Mouse (Mus musculus) cerebellum, postnatal 14 days (tissue): ENCODE data around the gene Xpr1.
"Not testable (repeated sequence)": the region's sequence is repeated elsewhere in the genome, so short reads cannot be mapped to it uniquely, and the experiment has no call there.

Experiments
- DNase-seq, 2 experiments: peaks; one replicate each; pipeline ENCODE4 v3.0.0; 2021; ENCODE audit warnings: mixed read lengths in 2 of 2

The Xpr1 gene

GRCm38 (mm10) chr1:155320091-155320833, 97.0 kb downstream of the Xpr1 start:
- DNase-seq, result no peak

GRCm38 (mm10) chr1:155319513-155319912, 97.7 kb downstream of the Xpr1 start:
- DNase-seq, result no peak

- no peak for DNase-seq
Observed at GRCm38 (mm10) chr1:155311672-155312071, 105.5 kb downstream of the Xpr1 start.

DNA sequence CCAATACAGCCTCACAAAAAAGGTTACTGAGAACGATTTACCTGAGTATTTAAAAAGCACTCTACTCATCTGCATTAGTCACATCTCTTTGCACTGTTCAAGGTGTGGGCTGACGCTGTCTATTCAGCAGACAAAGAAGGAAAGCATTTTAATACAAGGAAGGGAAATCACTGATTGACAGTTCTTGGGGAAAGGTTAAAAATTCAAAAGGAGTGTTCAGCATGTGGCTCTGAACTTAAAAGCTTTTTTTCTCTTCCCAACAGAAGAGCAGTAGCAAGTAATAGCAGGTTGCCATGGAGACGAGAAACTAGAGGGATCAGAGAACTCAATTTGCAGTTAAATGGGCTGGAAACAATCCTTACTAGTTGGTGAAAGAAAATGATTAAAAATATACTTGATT, 110.3 kb downstream of the Xpr1 start:
- DNase-seq, result no peak

DNA sequence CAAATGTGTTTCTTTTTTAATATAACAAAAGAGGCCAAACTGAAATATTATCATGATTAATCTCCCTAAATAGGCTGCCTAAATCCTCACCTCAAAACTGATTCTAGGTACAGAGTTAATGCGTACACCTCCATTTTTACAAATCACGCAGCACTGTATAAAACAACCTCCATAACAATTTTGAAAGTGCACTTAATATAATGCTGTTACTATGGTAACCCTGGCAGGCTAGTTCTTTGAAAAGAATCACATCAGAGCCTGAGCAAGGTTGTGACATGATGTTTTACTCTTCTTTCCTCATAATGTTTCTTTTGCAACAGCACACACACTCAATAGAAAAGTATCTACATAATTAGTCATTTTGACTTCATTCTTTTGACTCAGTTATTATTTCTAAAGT, 113.8 kb downstream of the Xpr1 start:
- DNase-seq, result no peak

DNA sequence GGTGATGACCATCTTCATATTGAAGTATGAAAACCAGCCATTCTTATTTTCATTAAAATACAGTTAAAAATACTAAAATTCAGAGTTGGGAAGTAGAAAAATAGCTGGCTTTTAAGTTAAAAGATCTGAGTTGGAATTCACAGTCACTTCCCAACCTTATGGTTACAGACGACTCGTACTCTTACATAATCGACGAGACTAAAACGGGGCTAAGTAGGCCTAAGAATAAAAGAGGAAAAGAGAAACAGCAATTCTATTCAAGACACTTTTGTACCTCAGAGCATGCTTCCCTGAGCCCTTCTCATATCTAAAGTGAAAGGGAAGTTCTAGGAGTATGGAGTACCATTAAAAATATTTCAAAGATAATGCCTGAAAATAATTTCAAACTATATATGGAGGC, 119.6 kb downstream of the Xpr1 start:
- no peak for DNase-seq

- DNase-seq, result no peak
Observed at GRCm38 (mm10) chr1:155297203-155297602, 120.0 kb downstream of the Xpr1 start.

- peak; percentile 66 to 83 for DNase-seq
Observed at GRCm38 (mm10) chr1:155293446-155293845, 123.8 kb downstream of the Xpr1 start.

DNA sequence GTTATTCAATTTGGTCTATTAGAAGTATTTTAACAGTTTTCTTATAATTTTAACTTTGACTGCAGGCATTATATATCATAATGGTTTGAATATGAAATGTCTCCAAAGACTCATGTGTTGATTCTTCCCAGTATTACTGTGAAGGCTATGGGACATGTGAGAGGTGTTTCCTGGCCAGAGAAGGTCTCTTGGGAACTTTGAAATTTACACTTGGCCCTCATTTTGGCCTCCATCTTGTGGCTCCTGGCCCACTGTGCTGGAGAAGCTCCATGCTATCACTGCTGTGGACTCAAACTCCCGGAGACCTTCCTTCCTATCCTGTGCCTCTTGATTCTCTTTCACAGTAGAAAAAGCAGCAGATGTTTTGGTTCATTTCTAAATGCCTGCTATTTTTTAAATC, 127.8 kb downstream of the Xpr1 start:
- DNase-seq, result peak in 1 of 2 experiments; percentile 26

DNA sequence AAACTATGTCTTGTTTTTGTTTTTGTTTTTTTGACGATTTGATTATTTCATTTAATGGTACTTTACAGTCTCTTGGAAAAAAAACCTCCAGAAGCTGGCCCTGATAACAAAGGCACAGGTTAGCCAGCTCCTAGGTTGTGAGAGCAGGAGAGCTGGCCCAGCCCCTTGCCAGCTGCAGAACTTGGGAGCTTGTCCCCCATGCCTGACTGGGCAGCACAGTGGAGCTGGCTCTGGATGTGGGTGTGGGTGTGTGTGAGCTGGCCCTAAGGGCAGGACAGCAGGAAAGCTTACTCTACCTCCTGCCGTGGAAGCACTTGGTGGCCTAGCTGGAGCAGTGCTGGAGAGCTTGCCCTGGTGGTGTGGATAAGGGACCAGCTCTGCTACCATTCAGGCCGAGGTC, 129.2 kb downstream of the Xpr1 start:
- no peak for DNase-seq

- no peak for DNase-seq
Observed at GRCm38 (mm10) chr1:155283808-155284207, 133.4 kb downstream of the Xpr1 start.

DNA sequence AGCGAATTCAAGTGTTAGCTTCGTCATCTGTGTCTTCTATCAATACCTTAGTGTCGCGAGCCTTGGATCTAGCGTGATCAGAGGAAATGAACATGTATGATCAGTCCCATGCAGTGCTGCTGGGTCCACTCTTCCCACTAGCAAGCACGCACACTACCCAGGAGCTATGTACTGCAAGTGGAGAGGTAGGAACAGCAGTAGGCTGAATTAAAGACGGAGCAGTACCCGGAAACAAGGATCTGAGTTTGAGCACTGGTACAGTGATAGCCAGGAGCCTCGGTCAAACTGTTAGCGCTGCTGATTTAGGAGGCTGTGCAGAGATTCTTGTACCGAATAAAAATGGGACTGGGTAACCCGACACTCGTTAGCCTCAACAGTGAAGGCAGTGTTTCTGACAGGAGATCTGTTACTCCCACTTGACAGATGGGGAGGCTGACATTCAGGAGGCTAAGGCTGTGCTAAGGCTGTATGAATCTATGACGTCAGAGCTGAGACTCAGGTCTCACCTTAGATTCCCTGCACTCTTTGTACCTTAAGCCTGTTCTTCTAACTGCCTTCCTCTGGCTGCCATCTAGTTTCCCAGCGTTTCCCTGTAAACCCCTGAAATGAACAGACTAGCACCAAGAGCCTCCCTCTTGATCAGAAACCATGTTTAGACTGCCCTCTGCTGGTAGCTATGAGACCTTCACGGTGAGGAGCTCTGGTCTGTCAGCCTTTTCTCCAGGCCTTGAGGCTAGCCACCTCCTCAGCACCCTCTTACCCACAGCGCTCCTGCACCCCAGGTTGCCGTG, 136.0 kb downstream of the Xpr1 start:
- peak; percentile 84 to 85 for DNase-seq

DNA sequence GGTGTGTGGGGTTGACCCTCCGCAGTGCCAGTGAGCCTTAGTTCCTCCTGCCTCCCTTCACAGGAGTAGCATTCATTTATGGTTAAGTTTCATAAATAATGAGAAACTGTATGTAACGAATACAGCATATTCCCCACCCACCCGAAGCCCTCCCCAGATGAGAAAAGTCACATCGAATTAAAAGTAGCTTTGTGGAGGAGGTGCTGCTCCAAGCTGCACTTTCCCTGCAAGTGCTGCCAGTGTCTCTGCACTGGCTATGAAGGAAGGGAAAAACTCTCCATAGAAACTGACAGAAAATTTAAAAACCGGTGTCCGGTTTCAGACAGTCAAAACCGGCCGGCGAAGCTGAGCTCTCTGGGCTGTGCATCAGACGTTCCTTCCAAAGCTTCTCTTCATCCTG, 136.9 kb downstream of the Xpr1 start:
- DNase-seq, result no peak

GRCm38 (mm10) chr1:155276381-155277033, 140.7 kb downstream of the Xpr1 start:
- DNase-seq, result no peak

DNA sequence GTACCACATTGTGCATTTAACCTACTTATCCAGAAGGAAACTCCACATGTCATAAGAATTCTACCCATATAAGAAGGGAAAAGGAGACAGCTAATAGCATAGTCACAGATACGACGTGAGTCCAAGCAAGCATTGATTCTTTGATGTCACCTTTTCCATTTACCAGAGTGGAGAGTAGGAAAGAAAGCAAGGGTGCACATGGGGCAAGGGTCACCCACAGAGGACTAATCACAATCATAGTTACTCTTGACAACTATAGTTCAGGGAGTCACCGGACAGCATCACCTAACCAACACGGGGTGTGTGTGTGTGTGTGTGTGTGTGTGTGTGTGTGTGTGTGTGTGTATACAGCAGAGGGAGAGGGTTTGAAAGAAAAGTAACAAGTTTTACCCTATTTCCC, 141.4 kb downstream of the Xpr1 start:
- no peak for DNase-seq

GRCm38 (mm10) chr1:155274976-155275375, 142.2 kb downstream of the Xpr1 start:
- DNase-seq, result peak; percentile 43 to 56

GRCm38 (mm10) chr1:155272953-155273352, 144.3 kb downstream of the Xpr1 start:
- DNase-seq, result no peak

DNA sequence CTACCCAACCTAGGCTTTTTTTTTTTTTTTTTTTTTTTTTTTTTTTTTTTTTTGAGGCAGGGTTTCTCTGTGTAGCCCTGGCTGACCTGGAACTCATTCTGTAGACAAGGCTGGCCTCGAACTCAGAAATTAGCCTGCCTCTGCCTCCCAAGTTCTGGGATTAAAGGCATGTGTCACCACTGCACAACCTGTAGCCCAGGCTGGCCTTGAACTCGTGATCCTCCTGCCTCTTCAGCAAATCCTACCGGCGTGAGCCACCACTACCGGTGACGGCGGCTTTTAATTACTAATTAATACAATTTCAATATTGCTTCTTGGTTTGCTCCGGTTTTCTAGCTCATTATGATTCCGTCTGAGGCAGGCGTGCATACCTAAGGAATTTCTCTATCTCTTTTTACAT, 154.7 kb downstream of the Xpr1 start:
- not testable (repeated sequence) for DNase-seq

GRCm38 (mm10) chr1:155254309-155254708, 162.9 kb downstream of the Xpr1 start:
- no peak for DNase-seq

GRCm38 (mm10) chr1:155253126-155253525, 164.1 kb downstream of the Xpr1 start:
- no peak for DNase-seq

- DNase-seq, result no peak
Observed at GRCm38 (mm10) chr1:155252631-155253121, 164.5 kb downstream of the Xpr1 start.

- no peak for DNase-seq
Observed at GRCm38 (mm10) chr1:155251596-155251995, 165.6 kb downstream of the Xpr1 start.

GRCm38 (mm10) chr1:155250531-155251135, 166.6 kb downstream of the Xpr1 start:
- no peak for DNase-seq
